Mouse (Mus musculus) bone marrow macrophage, adult 2 months (primary cell): Measurements from ENCODE around the gene Ttc24. TPM values are rescaled to one million over a fixed set of nuclear protein-coding genes. Genes with fewer than 3 reads are reported as not detected.

Experiments
- H3K27ac ChIP-seq: 2 replicates; pipeline ENCODE4 v1.5.1; 2012; ENCODE audit warnings: low read depth, low read length; ENCODE audit not compliant: insufficient read depth
- H3K4me1 ChIP-seq: 2 replicates; pipeline ENCODE4 v1.6.1; 2012; ENCODE audit warnings: low read length; ENCODE audit not compliant: control insufficient read depth, insufficient read depth
- H3K4me3 ChIP-seq: 2 replicates; pipeline ENCODE4 v1.5.1; 2012; ENCODE audit warnings: mild to moderate bottlenecking, low read length, moderate library complexity; ENCODE audit not compliant: insufficient read depth
- CTCF ChIP-seq: IDR thresholded peaks from 2 replicates; pipeline ENCODE4 v1.5.1; 2012; ENCODE audit warnings: low read depth, mild to moderate bottlenecking, low read length, moderate library complexity
- POLR2A ChIP-seq: IDR thresholded peaks from 2 replicates; pipeline ENCODE4 v1.6.1; 2012; ENCODE audit warnings: mild to moderate bottlenecking, low read depth, low read length, borderline replicate concordance
- polyA plus RNA-seq: library from polyadenylated mRNA; stranded (reverse); fragments of >200 nt; gene quantifications from 2 replicates; pipeline ENCODE4 v1.2.4, GENCODE M21; 2012; ENCODE audit not compliant: missing spikeins, insufficient read depth, insufficient read length

Ttc24 gene
- polyA plus RNA-seq, 1 experiment, result not detected

GRCm38 (mm10) chr3:88102196-88102595 is 24.1 kb upstream of the Ttc24 start:
- Histone ChIP-seq H3K4me3 (no peak overlapping the region), H3K27ac (peak overlapping the region; percentile 92), H3K4me1 (peaks cover 46% of the 10 kb centered on the region)
- TF ChIP-seq POLR2A (no peak), CTCF (no peak)

- Histone ChIP-seq H3K4me3 (no peak overlapping the region), H3K27ac (peak overlapping the region; percentile 92), H3K4me1 (peaks cover 51% of the 10 kb centered on the region)
- TF ChIP-seq POLR2A (no peak), CTCF (no peak)
Measured at GRCm38 (mm10) chr3:88101736-88102135, 23.6 kb upstream of the Ttc24 start.

- Histone ChIP-seq H3K4me1 (peaks cover 51% of the 10 kb centered on the region), H3K27ac (peak overlapping the region; percentile 29; the same call in 1 of the 2 replicates), H3K4me3 (no peak overlapping the region)
- no peak for TF ChIP-seq POLR2A
- no peak for TF ChIP-seq CTCF
Measured at GRCm38 (mm10) chr3:88100251-88100650, 22.1 kb upstream of the Ttc24 start.

GRCm38 (mm10) chr3:88097666-88098065 is 19.6 kb upstream of the Ttc24 start:
- no peak for TF ChIP-seq POLR2A
- no peak for TF ChIP-seq CTCF
- Histone ChIP-seq H3K27ac (peak overlapping the region; percentile 43), H3K4me3 (no peak overlapping the region), H3K4me1 (peaks cover 42% of the 10 kb centered on the region)

GRCm38 (mm10) chr3:88094126-88094525 is 16.0 kb upstream of the Ttc24 start:
- Histone ChIP-seq H3K4me3 (no peak overlapping the region), H3K27ac (no peak overlapping the region), H3K4me1 (peaks cover 15% of the 10 kb centered on the region)
- TF ChIP-seq CTCF (no peak), POLR2A (no peak)

- no peak overlapping the region for H3K4me3 ChIP-seq
- H3K27ac ChIP-seq, result no peak overlapping the region
- TF ChIP-seq CTCF, result no peak
- H3K4me1 ChIP-seq, result no peaks in the 10 kb centered on the region
Measured at GRCm38 (mm10) chr3:88090616-88091015, 12.5 kb upstream of the Ttc24 start.

- Histone ChIP-seq H3K4me3 (no peak overlapping the region), H3K27ac (no peak overlapping the region), H3K4me1 (no peaks in the 10 kb centered on the region)
- TF ChIP-seq CTCF (no peak), POLR2A (no peak)
Measured at GRCm38 (mm10) chr3:88090106-88090505, 12.0 kb upstream of the Ttc24 start.

- H3K4me1 ChIP-seq, result peaks cover 6% of the 10 kb centered on the region
- H3K27ac ChIP-seq, result no peak overlapping the region
- TF ChIP-seq POLR2A, result no peak
- TF ChIP-seq CTCF, result peak; percentile 42; the same call in 1 of the 2 replicates
- H3K4me3 ChIP-seq, result no peak overlapping the region
Measured at GRCm38 (mm10) chr3:88087688-88088087, 9.6 kb upstream of the Ttc24 start.

- no peak overlapping the region for H3K27ac ChIP-seq
- H3K4me3 ChIP-seq, result no peak overlapping the region
- H3K4me1 ChIP-seq, result peaks cover 10% of the 10 kb centered on the region
- TF ChIP-seq POLR2A (no peak), CTCF (no peak)
Measured at GRCm38 (mm10) chr3:88085459-88085858, 7.4 kb upstream of the Ttc24 start.

- no peak overlapping the region for H3K4me3 ChIP-seq
- peaks cover 10% of the 10 kb centered on the region for H3K4me1 ChIP-seq
- no peak overlapping the region for H3K27ac ChIP-seq
- TF ChIP-seq CTCF, result no peak
- no peak for TF ChIP-seq POLR2A
Measured at GRCm38 (mm10) chr3:88084001-88084400, 5.9 kb upstream of the Ttc24 start.

GRCm38 (mm10) chr3:88082663-88083062 is 4.6 kb upstream of the Ttc24 start:
- no peak for TF ChIP-seq POLR2A
- TF ChIP-seq CTCF, result no peak
- Histone ChIP-seq H3K27ac (no peak overlapping the region), H3K4me1 (peaks cover 10% of the 10 kb centered on the region), H3K4me3 (peak overlapping the region; percentile 76)
